Mouse (Mus musculus) hindbrain, embryonic 11.5 days (tissue): ENCODE results near the gene Nmnat2. TPM values are rescaled to one million over a fixed set of nuclear protein-coding genes. Genes with fewer than 3 reads are reported as not detected.

ENCODE experiments used
- ATAC-seq: fragments of 200-750 bp; cut with Nextera tagmentation; 2 replicates; pipeline ENCODE4 v1.8.0; 2017; ENCODE audit warnings: mild to moderate bottlenecking, moderate TSS enrichment, moderate library complexity; ENCODE audit not compliant: low FRiP score
- DNase-seq: peaks from one replicate; pipeline ENCODE4 v3.0.0-alpha.2; 2015; ENCODE audit warnings: low spot score
- H3K27ac ChIP-seq: fragments of 300-500 bp; sonication (generic); 2 replicates; pipeline ENCODE4 v1.5.1; 2014; ENCODE audit warnings: mild to moderate bottlenecking, low read depth, low read length
- H3K27me3 ChIP-seq: fragments of 300-500 bp; sonication (generic); 2 replicates; pipeline ENCODE4 v1.6.1; 2014; ENCODE audit warnings: mild to moderate bottlenecking, low read length, moderate library complexity, mixed read lengths; ENCODE audit not compliant: control insufficient read depth, insufficient read depth
- H3K36me3 ChIP-seq: fragments of 300-500 bp; sonication (generic); 2 replicates; pipeline ENCODE4 v1.6.1; 2014; ENCODE audit warnings: mild to moderate bottlenecking, low read length, moderate library complexity, mixed read lengths; ENCODE audit not compliant: control insufficient read depth, insufficient read depth
- H3K4me1 ChIP-seq: fragments of 300-500 bp; sonication (generic); replicated peaks from 2 replicates; pipeline ENCODE4 v1.6.1; 2014; ENCODE audit warnings: low read length, mixed read lengths; ENCODE audit not compliant: control insufficient read depth, insufficient read depth
- H3K4me2 ChIP-seq: fragments of 300-500 bp; sonication (generic); replicated peaks from 2 replicates; pipeline ENCODE4 v1.6.1; 2014; ENCODE audit warnings: mild to moderate bottlenecking, low read depth, low read length
- H3K4me3 ChIP-seq: fragments of 300-500 bp; sonication (generic); 2 replicates; pipeline ENCODE4 v1.5.1; 2014; ENCODE audit warnings: low read depth, low read length
- H3K9ac ChIP-seq: fragments of 300-500 bp; sonication (generic); 2 replicates; pipeline ENCODE4 v1.6.1; 2014; ENCODE audit warnings: low read depth, low read length
- H3K9me3 ChIP-seq: fragments of 300-500 bp; sonication (generic); 2 replicates; pipeline ENCODE4 v1.6.1; 2016; ENCODE audit warnings: low read length; ENCODE audit not compliant: control insufficient read depth
- WGBS: fragments of 180-500 bp; shearing (Covaris S2); extraction: QIAGEN DNeasy Blood & Tissue Kit; methylation state at CpG from one replicate; pipeline ENCODE4 v1.1.7; 2014; 5-methylcytosine and 5-hydroxymethylcytosine counted together
- polyA plus RNA-seq: library from polyadenylated mRNA; unstranded; fragments of >200 nt; fragmentation: Nextera tagmentation; extraction: Ambion mirVana; gene quantifications from 2 replicates; pipeline ENCODE4 v1.2.1, GENCODE M21; 2014

Gene Nmnat2
- polyA plus RNA-seq, 1 experiment from 2014 or later = 36.7 TPM

- H3K36me3 ChIP-seq = no peaks in the 10 kb centered on the region
- 74% methylated on average over 5 of the region's 5 CpGs for WGBS
- H3K27me3 ChIP-seq = no peaks in the 10 kb centered on the region
- ATAC-seq = no peak
- H3K9ac ChIP-seq = no peak overlapping the region
- no peaks in the 10 kb centered on the region for H3K4me1 ChIP-seq
- DNase-seq = no peak
- H3K9me3 ChIP-seq = no peaks in the 10 kb centered on the region
- no peak overlapping the region for H3K4me2 ChIP-seq
- no peak overlapping the region for H3K27ac ChIP-seq
- H3K4me3 ChIP-seq = no peak overlapping the region
Measured at GRCm38 (mm10) chr1:152936365-152936764, 18.4 kb upstream of the Nmnat2 start.

GRCm38 (mm10) chr1:152942977-152943376, 11.8 kb upstream of the Nmnat2 start:
- H3K9ac ChIP-seq = no peak overlapping the region
- H3K4me2 ChIP-seq = no peak overlapping the region
- no peak for DNase-seq
- no peaks in the 10 kb centered on the region for H3K36me3 ChIP-seq
- no peak for ATAC-seq
- 54% methylated on average over 4 of the region's 4 CpGs for WGBS
- H3K4me3 ChIP-seq = no peak overlapping the region
- no peak overlapping the region for H3K27ac ChIP-seq
- no peaks in the 10 kb centered on the region for H3K4me1 ChIP-seq
- no peaks in the 10 kb centered on the region for H3K27me3 ChIP-seq
- no peaks in the 10 kb centered on the region for H3K9me3 ChIP-seq

GRCm38 (mm10) chr1:152954167-152954566, 626 bp upstream of the Nmnat2 start:
- H3K27me3 ChIP-seq = peaks cover 23% of the 10 kb centered on the region
- no peak overlapping the region for H3K9ac ChIP-seq
- H3K9me3 ChIP-seq = no peaks in the 10 kb centered on the region
- no peak overlapping the region for H3K27ac ChIP-seq
- WGBS = 81% methylated on average over 5 of the region's 5 CpGs
- no peak for ATAC-seq
- H3K4me3 ChIP-seq = no peak overlapping the region
- H3K4me1 ChIP-seq = no peaks in the 10 kb centered on the region
- no peak for DNase-seq
- no peaks in the 10 kb centered on the region for H3K36me3 ChIP-seq
- no peak overlapping the region for H3K4me2 ChIP-seq

- 2% methylated on average over 40 of the region's 40 CpGs for WGBS
- H3K4me3 ChIP-seq = peak overlapping the region; percentile 67
- peak; percentile 63 for DNase-seq
- peak overlapping the region; percentile 65 for H3K9ac ChIP-seq
- H3K4me2 ChIP-seq = peak overlapping the region; percentile 92
- H3K27ac ChIP-seq = peak overlapping the region; percentile 56; the same call in 1 of the 2 replicates
- no peaks in the 10 kb centered on the region for H3K4me1 ChIP-seq
- H3K36me3 ChIP-seq = no peaks in the 10 kb centered on the region
- H3K27me3 ChIP-seq = peaks cover 23% of the 10 kb centered on the region
- H3K9me3 ChIP-seq = no peaks in the 10 kb centered on the region
- peak; percentile 58 for ATAC-seq
Measured at GRCm38 (mm10) chr1:152955564-152956211, 895 bp downstream of the Nmnat2 start.

GRCm38 (mm10) chr1:152956221-152956620, 1.4 kb downstream of the Nmnat2 start:
- DNase-seq = peak; percentile 78
- H3K36me3 ChIP-seq = no peaks in the 10 kb centered on the region
- H3K9ac ChIP-seq = peak overlapping the region; percentile 65
- peak overlapping the region; percentile 92 for H3K4me2 ChIP-seq
- H3K27me3 ChIP-seq = peaks cover 23% of the 10 kb centered on the region
- peak overlapping the region; percentile 67 for H3K4me3 ChIP-seq
- peak; percentile 59; the same call in 1 of the 2 replicates for ATAC-seq
- no peaks in the 10 kb centered on the region for H3K4me1 ChIP-seq
- WGBS = 5% methylated on average over 14 of the region's 14 CpGs
- H3K27ac ChIP-seq = no peak overlapping the region
- no peaks in the 10 kb centered on the region for H3K9me3 ChIP-seq

GRCm38 (mm10) chr1:152964344-152964743, 9.6 kb downstream of the Nmnat2 start:
- no peaks in the 10 kb centered on the region for H3K9me3 ChIP-seq
- no peaks in the 10 kb centered on the region for H3K36me3 ChIP-seq
- DNase-seq (no peak), ATAC-seq (no peak)
- H3K4me2 ChIP-seq = no peak overlapping the region
- H3K9ac ChIP-seq = no peak overlapping the region
- no peaks in the 10 kb centered on the region for H3K27me3 ChIP-seq
- WGBS = 76% methylated on average over 10 of the region's 10 CpGs
- no peaks in the 10 kb centered on the region for H3K4me1 ChIP-seq
- no peak overlapping the region for H3K4me3 ChIP-seq
- H3K27ac ChIP-seq = no peak overlapping the region

- H3K9me3 ChIP-seq = no peaks in the 10 kb centered on the region
Measured at GRCm38 (mm10) chr1:152966222-152966621, 11.4 kb downstream of the Nmnat2 start.

GRCm38 (mm10) chr1:152966686-152967085, 11.9 kb downstream of the Nmnat2 start:
- no peak overlapping the region for H3K27ac ChIP-seq
- no peaks in the 10 kb centered on the region for H3K9me3 ChIP-seq
- H3K27me3 ChIP-seq = no peaks in the 10 kb centered on the region
- WGBS = 72% methylated on average over 2 of the region's 2 CpGs
- H3K36me3 ChIP-seq = no peaks in the 10 kb centered on the region
- DNase-seq (peak; percentile 14), ATAC-seq (no peak)
- no peak overlapping the region for H3K4me2 ChIP-seq
- H3K4me3 ChIP-seq = no peak overlapping the region
- H3K9ac ChIP-seq = no peak overlapping the region
- no peaks in the 10 kb centered on the region for H3K4me1 ChIP-seq

More at GRCm38 (mm10) chr1:152966222-152966621, 11.4 kb downstream of the Nmnat2 start:
- DNase-seq = no peak
- H3K9ac ChIP-seq = no peak overlapping the region
- no peak for ATAC-seq
- no peak overlapping the region for H3K4me2 ChIP-seq
- H3K4me1 ChIP-seq = no peaks in the 10 kb centered on the region
- no peak overlapping the region for H3K4me3 ChIP-seq
- no peak overlapping the region for H3K27ac ChIP-seq
- no peaks in the 10 kb centered on the region for H3K36me3 ChIP-seq
- H3K27me3 ChIP-seq = no peaks in the 10 kb centered on the region
- WGBS = 75% methylated on average over 6 of the region's 6 CpGs

- no peak for ATAC-seq
- no peaks in the 10 kb centered on the region for H3K27me3 ChIP-seq
- H3K4me1 ChIP-seq = no peaks in the 10 kb centered on the region; the same call in none of the 2 replicates
- no peaks in the 10 kb centered on the region for H3K36me3 ChIP-seq
- H3K4me3 ChIP-seq = no peak overlapping the region
- DNase-seq = no peak
- no peak overlapping the region for H3K4me2 ChIP-seq
- no peak overlapping the region for H3K27ac ChIP-seq
- no peak overlapping the region for H3K9ac ChIP-seq
- no peaks in the 10 kb centered on the region for H3K9me3 ChIP-seq
- 76% methylated on average over 4 of the region's 4 CpGs for WGBS
Measured at GRCm38 (mm10) chr1:152969081-152969480, 14.3 kb downstream of the Nmnat2 start.
